17 mouse cellular contexts compared by ENCODE assay signal in genomic region chr16:30652692-30653091, GRCm38 (mm10).
"Had no signal": no experiment of that assay in that cellular context is flagged by ENCODE, and none has a peak within 500 bp of the region (broad histone marks: within the 10 kb centered on the region; RNA-seq: fewer than 3 reads in every experiment).

No protein-coding gene starts in this region.

- H3K9me3 ChIP-seq: neural tube, embryonic 12.5 days; stomach, embryonic 15.5 days had no signal

- H3K27ac ChIP-seq: neural tube, embryonic 12.5 days; neural tube, embryonic 13.5 days; neural tube, embryonic 15.5 days; stomach, embryonic 15.5 days; stomach, postnatal 0 days had no signal

- H3K4me3 ChIP-seq: neural tube, embryonic 12.5 days; neural tube, embryonic 13.5 days; neural tube, embryonic 15.5 days; stomach, embryonic 15.5 days had no signal

- H3K4me2 ChIP-seq: neural tube, embryonic 12.5 days; neural tube, embryonic 13.5 days; neural tube, embryonic 15.5 days; stomach, embryonic 15.5 days had no signal

- DNase-seq: retina, postnatal 1 day; right cerebral cortex, adult 18-20 months; right cerebral cortex, postnatal 14 days; right cerebral cortex, postnatal 25 days; right cerebral cortex, postnatal 4 days; spleen, adult 18-20 months; thymus, adult 18-20 months; thymus, adult 2 months; thymus, postnatal 14 days; thymus, postnatal 25 days; thymus, postnatal 36 days; thymus, postnatal 4 days had no signal

- H3K36me3 ChIP-seq: neural tube, embryonic 12.5 days; neural tube, embryonic 13.5 days; neural tube, embryonic 15.5 days; stomach, embryonic 15.5 days had no signal

- H3K4me1 ChIP-seq: neural tube, embryonic 12.5 days; neural tube, embryonic 13.5 days had no signal

- H3K27me3 ChIP-seq: neural tube, embryonic 12.5 days; neural tube, embryonic 13.5 days; neural tube, embryonic 15.5 days; stomach, embryonic 15.5 days had no signal

- H3K9ac ChIP-seq: neural tube, embryonic 12.5 days; neural tube, embryonic 13.5 days; neural tube, embryonic 15.5 days; stomach, embryonic 15.5 days had no signal
